Comparison of ENCODE assay signal across 13 mouse cellular contexts in genomic region chr1:71938323-71939007, GRCm38 (mm10).
DNase-seq lines count a peak whose midpoint lies in the region; ATAC-seq and TF ChIP-seq lines count a peak whose summit lies in the region.
"Had no signal": no experiment of that assay in that cellular context is flagged by ENCODE, and none has a peak within 500 bp of the region (broad histone marks: within the 10 kb centered on the region; RNA-seq: fewer than 3 reads in every experiment).

No protein-coding gene starts in this region.

- H3K27me3 ChIP-seq in liver, embryonic 11.5 days (replicated peaks; ENCODE audit: control insufficient read depth, insufficient read depth, low read length), result no peaks in the 10 kb centered on the region
- H3K27me3 ChIP-seq: forebrain, embryonic 15.5 days; neural tube, embryonic 13.5 days had no signal

- no peaks in the 10 kb centered on the region for H3K36me3 ChIP-seq in liver, embryonic 11.5 days (ENCODE audit: control insufficient read depth, insufficient read depth, low read length)
- H3K36me3 ChIP-seq: forebrain, embryonic 15.5 days; neural tube, embryonic 13.5 days had no signal

- TF ChIP-seq CTCF in bone marrow, adult 2 months (IDR thresholded peaks at IDR 0.05; ENCODE audit: control insufficient read depth, insufficient read depth, low read length), result no peak

- no peak for TF ChIP-seq POLR2A in bone marrow, adult 2 months (IDR thresholded peaks at IDR 0.05; ENCODE audit: borderline replicate concordance, control insufficient read depth, low read depth, low read length)

- no peak overlapping the region for H3K9ac ChIP-seq in liver, embryonic 11.5 days (ENCODE audit: low read depth, low read length)
- H3K9ac ChIP-seq: forebrain, embryonic 15.5 days; neural tube, embryonic 13.5 days had no signal

- ATAC-seq in liver, embryonic 11.5 days (replicated peaks; ENCODE audit: low FRiP score), result no peak
- ATAC-seq in megakaryocyte-erythroid progenitor cell, adult 5-6 weeks (replicated peaks; ENCODE audit: low FRiP score, low TSS enrichment, poor library complexity, severe bottlenecking), result peak; percentile 56
- ATAC-seq: forebrain, embryonic 15.5 days; hindbrain, embryonic 16.5 days had no signal

- no peaks in the 10 kb centered on the region for H3K4me1 ChIP-seq in bone marrow, adult 2 months (ENCODE audit: control insufficient read depth, insufficient read depth, low read length)
- H3K4me1 ChIP-seq in liver, embryonic 11.5 days (replicated peaks; ENCODE audit: control insufficient read depth, insufficient read depth, low read length), result peaks cover 27% of the 10 kb centered on the region

- peak overlapping the region; percentile 56 for H3K27ac ChIP-seq in bone marrow, adult 2 months (ENCODE audit: control insufficient read depth, insufficient read depth, low read depth, low read length, poor library complexity)
- H3K27ac ChIP-seq in liver, embryonic 11.5 days (ENCODE audit: low read depth, low read length), result no peak overlapping the region
- H3K27ac ChIP-seq: forebrain, embryonic 15.5 days; neural tube, embryonic 13.5 days had no signal

- 2% methylated on average over 12 of the region's 12 CpGs for WGBS in bone marrow, adult 2 months
- 17% methylated on average over 12 of the region's 12 CpGs for WGBS in liver, embryonic 11.5 days

- no peaks in the 10 kb centered on the region for H3K9me3 ChIP-seq in liver, embryonic 11.5 days (ENCODE audit: control insufficient read depth, low read length)
- H3K9me3 ChIP-seq: forebrain, embryonic 15.5 days; neural tube, embryonic 13.5 days had no signal

- peak; percentile 24 for DNase-seq in embryo, embryonic 10 days (ENCODE audit: low spot score)
- DNase-seq in embryo, embryonic 9.5 days (ENCODE audit: extremely low spot score), result no peak
- DNase-seq in liver, embryonic 11.5 days (ENCODE audit: low spot score), result no peak
- no peak for DNase-seq in cerebellum, adult 8-10 months
- DNase-seq in retina, postnatal 1 day, result no peak
- DNase-seq in left cerebral cortex, adult 11 months (ENCODE audit: low spot score), result no peak
- DNase-seq: B cell, adult 2 months; cerebellum, postnatal 10 days had no signal

- H3K4me2 ChIP-seq in liver, embryonic 11.5 days, result peak overlapping the region; percentile 16
- H3K4me2 ChIP-seq: forebrain, embryonic 15.5 days; neural tube, embryonic 13.5 days had no signal

- no peak overlapping the region for H3K4me3 ChIP-seq in bone marrow, adult 2 months (replicated peaks; ENCODE audit: control insufficient read depth, low read depth, low read length)
- no peak overlapping the region for H3K4me3 ChIP-seq in liver, embryonic 11.5 days (ENCODE audit: low read depth, low read length)
- H3K4me3 ChIP-seq: forebrain, embryonic 15.5 days; neural tube, embryonic 13.5 days had no signal
